42 mouse cellular contexts compared by ENCODE assay signal in genomic region chr9:92309077-92309476, GRCm38 (mm10). TPM values are rescaled to one million over a fixed set of nuclear protein-coding genes. Genes with fewer than 3 reads are reported as not detected.
"Had no signal": no experiment of that assay in that cellular context is flagged by ENCODE, and none has a peak within 500 bp of the region (broad histone marks: within the 10 kb centered on the region; RNA-seq: fewer than 3 reads in every experiment).

Gene 1700057G04Rik, plus strand, starts transcription at chr9:92309377.

- H3K4me1 ChIP-seq: heart, embryonic 10.5 days; heart, embryonic 12.5 days; heart, embryonic 13.5 days; heart, embryonic 15.5 days; hindbrain, embryonic 12.5 days; hindbrain, embryonic 13.5 days; hindbrain, embryonic 15.5 days; intestine, embryonic 15.5 days had no signal

- H3K27ac ChIP-seq: heart, embryonic 10.5 days; heart, embryonic 13.5 days; heart, embryonic 15.5 days; hindbrain, embryonic 10.5 days; hindbrain, embryonic 12.5 days; hindbrain, embryonic 13.5 days; hindbrain, embryonic 14.5 days; hindbrain, embryonic 15.5 days; hindbrain, postnatal 0 days; intestine, embryonic 15.5 days; kidney, embryonic 15.5 days; kidney, postnatal 0 days; layer of hippocampus, adult 2 months had no signal

- H3K27me3 ChIP-seq: heart, embryonic 12.5 days; heart, embryonic 13.5 days; heart, embryonic 15.5 days; hindbrain, embryonic 12.5 days; hindbrain, embryonic 13.5 days; hindbrain, embryonic 15.5 days; intestine, embryonic 15.5 days; kidney, embryonic 15.5 days had no signal

- DNase-seq: heart, postnatal 10 days; heart, postnatal 14 days; heart, postnatal 36 days; heart, postnatal 4 days; kidney, adult 11 months; kidney, adult 18-20 months; kidney, adult 2 months; kidney, adult 8-10 months; kidney, adult 9 months; kidney, postnatal 10 days; kidney, postnatal 14 days; kidney, postnatal 25 days; kidney, postnatal 36 days; kidney, postnatal 4 days; layer of hippocampus, adult 9-11 months; layer of hippocampus, postnatal 36 days had no signal

- H3K4me3 ChIP-seq: heart, embryonic 10.5 days; heart, embryonic 12.5 days; heart, embryonic 13.5 days; heart, embryonic 15.5 days; hindbrain, embryonic 10.5 days; hindbrain, embryonic 12.5 days; hindbrain, embryonic 13.5 days; hindbrain, embryonic 15.5 days; intestine, embryonic 15.5 days; kidney, embryonic 15.5 days; layer of hippocampus, adult 2 months had no signal

- H3K36me3 ChIP-seq: heart, embryonic 10.5 days; heart, embryonic 12.5 days; heart, embryonic 13.5 days; heart, embryonic 15.5 days; hindbrain, embryonic 10.5 days; hindbrain, embryonic 12.5 days; hindbrain, embryonic 13.5 days; hindbrain, embryonic 15.5 days; intestine, embryonic 15.5 days; kidney, embryonic 15.5 days had no signal

RNA-seq across cellular contexts. Expression of gene 1700057G04Rik, which starts in this region (rescaled TPM):
- polyA plus RNA-seq: heart, embryonic 10.5 days; heart, embryonic 11.5 days; heart, embryonic 12.5 days; heart, embryonic 13.5 days; heart, embryonic 14.5 days; heart, embryonic 15.5 days; heart, embryonic 16.5 days; heart, postnatal 0 days; hindbrain, embryonic 10.5 days; hindbrain, embryonic 11.5 days; hindbrain, embryonic 12.5 days; hindbrain, embryonic 13.5 days; hindbrain, embryonic 14.5 days; hindbrain, embryonic 15.5 days; hindbrain, embryonic 16.5 days; hindbrain, postnatal 0 days; intestine, embryonic 14.5 days; intestine, embryonic 15.5 days; intestine, embryonic 16.5 days; intestine, postnatal 0 days; kidney, adult 2 months; kidney, embryonic 14.5 days; kidney, embryonic 15.5 days; kidney, embryonic 16.5 days; large intestine, adult 2 months had no signal
